Mouse (Mus musculus): ENCODE results near the gene Wfdc12. TPM values are rescaled to one million over a fixed set of nuclear protein-coding genes. Genes with fewer than 3 reads are reported as not detected.

Wfdc12 gene
- polyA plus RNA-seq, 1 experiment: not detected

DNA sequence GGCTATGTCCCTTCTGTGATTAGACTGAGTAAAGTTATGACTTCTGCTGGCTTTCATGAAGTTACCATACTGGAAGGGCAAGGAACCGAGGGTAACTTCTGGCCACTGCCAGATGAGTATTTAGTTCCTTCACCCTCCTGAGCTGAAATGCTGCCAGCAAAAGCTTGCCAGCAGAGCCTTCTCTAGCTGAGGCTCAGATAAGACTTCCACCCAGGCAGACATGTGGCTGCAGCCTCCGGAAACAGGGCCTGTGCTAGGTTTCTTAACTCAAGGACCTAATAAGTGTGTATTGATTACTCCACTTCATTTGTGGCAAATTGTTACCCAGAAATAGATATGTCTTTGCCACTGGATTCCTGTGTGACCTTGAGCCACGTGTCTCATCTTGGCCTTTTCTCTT is 17.0 kb downstream of the Wfdc12 start:
- no peak overlapping the region for H3K4me3 ChIP-seq (replicated peaks; ENCODE audit: control insufficient read depth, low read depth, low read length)
- no peaks in the 10 kb centered on the region for H3K4me1 ChIP-seq (ENCODE audit: control insufficient read depth, insufficient read depth, low read length)
- 6% methylated on average over 3 of the region's 3 CpGs for WGBS
- H3K27ac ChIP-seq (ENCODE audit: control insufficient read depth, insufficient read depth, low read depth, low read length, poor library complexity): no peak overlapping the region
- no peak for TF ChIP-seq POLR2A (IDR thresholded peaks at IDR 0.05; ENCODE audit: borderline replicate concordance, control insufficient read depth, low read depth, low read length)
- no peak for TF ChIP-seq CTCF (IDR thresholded peaks at IDR 0.05; ENCODE audit: control insufficient read depth, insufficient read depth, low read length)

DNA sequence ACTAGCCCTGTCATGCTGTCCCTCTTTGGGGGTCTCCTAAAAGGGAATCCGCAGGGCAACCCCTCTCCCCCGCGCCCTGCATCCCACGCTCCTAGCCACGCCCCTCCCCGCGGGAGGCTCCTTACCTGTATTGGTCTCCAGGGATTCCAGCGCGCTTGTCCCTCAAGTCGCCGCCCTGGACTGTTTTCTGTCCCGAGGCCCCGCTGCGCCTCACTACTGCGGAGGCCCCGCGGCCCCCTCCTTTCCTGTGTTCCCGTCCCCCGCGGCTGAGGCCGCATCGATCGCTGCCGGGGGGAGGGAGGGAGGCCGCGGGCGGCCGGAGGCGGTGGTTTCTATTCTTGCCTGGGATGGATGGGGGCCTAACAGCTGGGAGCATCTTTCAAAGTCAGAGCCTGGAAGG is 19.5 kb downstream of the Wfdc12 start, which contains the start of gene Kcns1:
Kcns1 (minus strand) TSS at position 212 of the 400 bp plus-strand sequence.
- TF ChIP-seq POLR2A (IDR thresholded peaks at IDR 0.05; ENCODE audit: borderline replicate concordance, control insufficient read depth, low read depth, low read length): no peak
- no peak for TF ChIP-seq CTCF (IDR thresholded peaks at IDR 0.05; ENCODE audit: control insufficient read depth, insufficient read depth, low read length)
- Histone ChIP-seq H3K4me1 (ENCODE audit: control insufficient read depth, insufficient read depth, low read length) (no peaks in the 10 kb centered on the region; the same call in 1 of the 2 replicates), H3K27ac (ENCODE audit: control insufficient read depth, insufficient read depth, low read depth, low read length, poor library complexity) (no peak within 1 kb of the TSS), H3K4me3 (replicated peaks; ENCODE audit: control insufficient read depth, low read depth, low read length) (no peak within 1 kb of the TSS)
- 2% methylated on average over 29 of the region's 29 CpGs for WGBS

DNA sequence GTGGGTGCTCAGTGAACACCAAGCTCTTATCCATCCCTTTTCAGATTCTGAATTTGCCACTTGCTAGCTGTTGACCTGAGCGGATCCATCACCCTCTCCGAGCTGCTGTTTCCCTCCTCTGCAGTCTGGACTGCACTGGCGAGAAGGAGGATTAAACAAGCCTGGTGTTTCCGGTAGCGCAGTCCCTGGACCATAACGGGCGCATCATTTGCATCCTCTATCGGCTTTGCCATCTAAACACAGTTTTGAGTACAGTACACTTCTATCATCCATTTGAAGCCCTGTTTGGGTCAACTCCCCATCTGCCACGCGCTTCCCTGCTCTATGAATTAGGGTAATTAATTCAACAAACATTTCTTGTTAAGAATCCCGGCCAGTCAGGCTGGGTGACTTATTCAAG is 20.1 kb downstream of the Wfdc12 start:
- TF ChIP-seq CTCF (IDR thresholded peaks at IDR 0.05; ENCODE audit: control insufficient read depth, insufficient read depth, low read length) (no peak), POLR2A (IDR thresholded peaks at IDR 0.05; ENCODE audit: borderline replicate concordance, control insufficient read depth, low read depth, low read length) (no peak)
- Histone ChIP-seq H3K27ac (ENCODE audit: control insufficient read depth, insufficient read depth, low read depth, low read length, poor library complexity) (no peak overlapping the region), H3K4me3 (replicated peaks; ENCODE audit: control insufficient read depth, low read depth, low read length) (no peak overlapping the region), H3K4me1 (ENCODE audit: control insufficient read depth, insufficient read depth, low read length) (no peaks in the 10 kb centered on the region; the same call in 1 of the 2 replicates)
- 23% methylated on average over 11 of the region's 11 CpGs for WGBS

DNA sequence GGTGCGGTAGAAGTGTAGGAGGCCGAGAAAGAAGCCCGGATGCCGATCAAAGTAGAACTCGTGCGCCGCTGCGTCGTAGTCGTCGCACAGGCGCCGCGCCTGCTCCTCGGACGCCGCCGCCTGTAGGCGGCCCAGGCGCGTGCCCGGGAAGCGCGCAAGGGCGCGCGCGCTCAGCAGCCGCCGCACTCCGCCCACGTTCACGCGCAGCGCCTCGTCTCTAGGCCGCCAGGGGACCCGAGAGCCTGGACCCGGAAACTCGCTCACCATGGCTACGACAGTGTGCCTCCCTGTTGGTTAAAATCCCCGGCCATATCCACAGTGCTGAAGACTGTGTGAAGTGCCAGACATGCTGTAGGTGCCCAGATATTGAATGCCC is 21.8 kb downstream of the Wfdc12 start:
- H3K27ac ChIP-seq (ENCODE audit: control insufficient read depth, insufficient read depth, low read depth, low read length, poor library complexity): peak overlapping the region; percentile 7; the same call in 1 of the 2 replicates
- 10% methylated on average over 42 of the region's 42 CpGs for WGBS
- H3K4me3 ChIP-seq (replicated peaks; ENCODE audit: control insufficient read depth, low read depth, low read length): no peak overlapping the region
- no peak for TF ChIP-seq POLR2A (IDR thresholded peaks at IDR 0.05; ENCODE audit: borderline replicate concordance, control insufficient read depth, low read depth, low read length)
- TF ChIP-seq CTCF (IDR thresholded peaks at IDR 0.05; ENCODE audit: control insufficient read depth, insufficient read depth, low read length): no peak
- H3K4me1 ChIP-seq (ENCODE audit: control insufficient read depth, insufficient read depth, low read length): no peaks in the 10 kb centered on the region; the same call in 1 of the 2 replicates

DNA sequence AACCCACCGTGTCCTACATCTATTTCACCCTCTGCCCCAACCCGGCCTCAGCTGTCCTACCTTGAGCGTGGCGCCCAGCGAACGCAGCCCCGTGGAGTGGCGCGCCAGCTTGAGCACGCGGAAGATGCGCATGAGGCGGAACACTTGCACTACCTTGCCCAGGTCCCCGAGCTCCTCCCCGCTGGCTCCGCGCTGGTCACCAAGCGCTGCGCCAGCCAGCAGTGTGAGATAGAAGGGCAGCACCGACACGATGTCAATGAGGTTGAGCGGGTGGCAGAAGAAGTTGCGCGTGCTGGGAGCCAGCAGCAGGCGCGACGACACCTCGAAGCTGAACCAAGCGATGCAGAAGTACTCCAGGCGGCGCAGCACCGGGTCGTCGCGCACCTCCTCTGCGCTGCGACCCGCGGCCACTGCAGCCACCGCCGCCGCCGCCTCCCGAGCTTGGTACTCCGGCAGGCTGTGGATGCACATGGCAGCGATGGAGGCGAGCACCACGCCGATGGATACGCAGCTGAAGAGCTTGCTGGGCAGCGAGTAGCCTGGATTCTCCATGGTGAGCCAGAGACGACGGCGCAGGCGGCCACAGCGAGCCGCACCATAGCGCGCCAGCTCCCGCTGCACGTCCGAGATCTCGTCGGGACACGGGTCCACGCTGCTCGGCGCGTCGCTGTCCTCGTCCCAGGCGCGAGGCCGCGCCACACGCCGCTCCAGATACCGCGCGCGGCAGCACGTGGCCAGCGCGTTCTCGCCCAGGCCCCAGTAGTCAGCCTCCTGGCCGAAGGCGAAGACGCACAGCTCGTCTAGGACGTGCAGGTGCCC is 22.4 kb downstream of the Wfdc12 start:
- TF ChIP-seq POLR2A (IDR thresholded peaks at IDR 0.05; ENCODE audit: borderline replicate concordance, control insufficient read depth, low read depth, low read length) (no peak), CTCF (IDR thresholded peaks at IDR 0.05; ENCODE audit: control insufficient read depth, insufficient read depth, low read length) (no peak)
- no peaks in the 10 kb centered on the region; the same call in 1 of the 2 replicates for H3K4me1 ChIP-seq (ENCODE audit: control insufficient read depth, insufficient read depth, low read length)
- 21% methylated on average over 90 of the region's 90 CpGs for WGBS
- H3K27ac ChIP-seq (ENCODE audit: control insufficient read depth, insufficient read depth, low read depth, low read length, poor library complexity): peak overlapping the region; percentile 7; the same call in 1 of the 2 replicates
- no peak overlapping the region for H3K4me3 ChIP-seq (replicated peaks; ENCODE audit: control insufficient read depth, low read depth, low read length)

DNA sequence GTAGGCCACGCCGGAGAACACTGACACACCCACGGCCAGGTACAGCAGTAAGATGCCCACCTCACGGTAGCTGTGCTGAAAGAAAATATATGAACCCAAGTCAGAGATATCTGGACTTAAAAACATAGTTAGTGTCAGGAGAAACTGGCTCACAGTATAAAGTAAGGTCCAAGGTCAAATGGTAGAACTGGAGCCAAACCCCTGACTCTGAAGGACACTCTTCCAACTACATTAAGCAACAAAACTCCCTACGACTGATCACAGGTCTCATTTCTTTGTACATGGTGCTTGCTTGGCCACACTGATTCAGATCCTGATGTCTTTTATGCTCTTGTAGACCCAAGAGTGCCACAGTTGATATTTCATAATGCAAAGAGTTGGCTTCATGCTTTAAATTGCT is 25.5 kb downstream of the Wfdc12 start:
- 88% methylated on average over 5 of the region's 5 CpGs for WGBS
- Histone ChIP-seq H3K27ac (ENCODE audit: control insufficient read depth, insufficient read depth, low read depth, low read length, poor library complexity) (no peak overlapping the region), H3K4me1 (ENCODE audit: control insufficient read depth, insufficient read depth, low read length) (no peaks in the 10 kb centered on the region; the same call in 1 of the 2 replicates), H3K4me3 (replicated peaks; ENCODE audit: control insufficient read depth, low read depth, low read length) (no peak overlapping the region)
- no peak for TF ChIP-seq CTCF (IDR thresholded peaks at IDR 0.05; ENCODE audit: control insufficient read depth, insufficient read depth, low read length)
- TF ChIP-seq POLR2A (IDR thresholded peaks at IDR 0.05; ENCODE audit: borderline replicate concordance, control insufficient read depth, low read depth, low read length): no peak

DNA sequence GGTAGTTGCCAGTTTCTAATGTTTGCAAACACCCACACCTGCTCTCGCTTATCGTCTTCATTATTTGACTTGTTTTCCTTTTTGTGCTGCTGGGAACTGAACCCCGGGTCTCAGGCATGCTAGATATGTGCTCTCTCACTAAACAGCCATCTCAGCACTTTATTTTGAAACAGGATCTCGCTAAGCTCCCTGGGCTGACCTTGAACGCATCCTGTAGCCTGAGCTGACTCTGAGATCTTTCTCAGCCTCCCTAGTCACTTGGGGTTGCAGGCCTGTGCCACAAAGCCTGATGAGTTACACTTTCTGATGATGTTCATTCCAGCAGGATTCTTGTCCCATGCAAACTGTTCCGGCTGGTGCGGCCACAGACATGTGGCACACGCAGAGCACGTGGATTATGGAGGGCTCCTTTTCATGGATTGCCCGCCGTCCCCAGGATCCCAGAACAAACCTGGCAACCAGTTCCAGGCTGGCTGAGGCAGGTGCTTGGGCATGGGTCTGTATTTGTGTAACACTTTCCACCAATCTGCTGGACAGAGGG is 28.8 kb downstream of the Wfdc12 start:
- Histone ChIP-seq H3K4me1 (ENCODE audit: control insufficient read depth, insufficient read depth, low read length) (no peaks in the 10 kb centered on the region), H3K27ac (ENCODE audit: control insufficient read depth, insufficient read depth, low read depth, low read length, poor library complexity) (no peak overlapping the region), H3K4me3 (replicated peaks; ENCODE audit: control insufficient read depth, low read depth, low read length) (no peak overlapping the region)
- TF ChIP-seq CTCF (IDR thresholded peaks at IDR 0.05; ENCODE audit: control insufficient read depth, insufficient read depth, low read length) (no peak), POLR2A (IDR thresholded peaks at IDR 0.05; ENCODE audit: borderline replicate concordance, control insufficient read depth, low read depth, low read length) (no peak)
- 82% methylated on average over 11 of the region's 11 CpGs for WGBS

DNA sequence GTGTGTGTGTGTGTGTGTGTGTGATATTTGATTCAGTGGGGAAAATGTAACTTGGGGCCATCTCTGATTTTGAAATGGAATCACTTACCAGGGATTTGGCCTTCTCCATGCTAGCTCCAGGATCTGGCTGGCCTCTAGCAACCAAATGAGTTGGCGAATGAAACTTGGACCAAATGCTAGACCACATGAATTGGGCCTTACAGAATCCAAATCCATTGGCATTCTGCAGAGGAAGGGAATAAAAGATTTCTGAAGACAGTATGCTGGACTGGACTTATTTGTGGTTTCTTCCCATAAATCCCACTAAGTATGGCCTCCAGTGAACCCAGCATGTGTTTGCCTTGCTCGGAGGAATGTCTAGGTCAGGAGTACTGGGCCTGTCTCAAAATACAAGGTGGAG is 31.6 kb downstream of the Wfdc12 start:
- TF ChIP-seq CTCF (IDR thresholded peaks at IDR 0.05; ENCODE audit: control insufficient read depth, insufficient read depth, low read length) (no peak), POLR2A (IDR thresholded peaks at IDR 0.05; ENCODE audit: borderline replicate concordance, control insufficient read depth, low read depth, low read length) (no peak)
- H3K4me3 ChIP-seq (replicated peaks; ENCODE audit: control insufficient read depth, low read depth, low read length): no peak overlapping the region
- no peak overlapping the region for H3K27ac ChIP-seq (ENCODE audit: control insufficient read depth, insufficient read depth, low read depth, low read length, poor library complexity)
- no peaks in the 10 kb centered on the region for H3K4me1 ChIP-seq (ENCODE audit: control insufficient read depth, insufficient read depth, low read length)
- WGBS: 78% methylated on average over 2 of the region's 2 CpGs
